Mouse (Mus musculus) embryonic facial prominence, embryonic 10.5 days (tissue): ENCODE data around the gene Plekha3. TPM values are rescaled to one million over a fixed set of nuclear protein-coding genes. Genes with fewer than 3 reads are reported as not detected.

Source experiments
- DNase-seq: peaks from one replicate; pipeline ENCODE4 v3.0.0-alpha.2; 2017; ENCODE audit warnings: low spot score
- H3K27ac ChIP-seq: fragments of 300-500 bp; sonication (generic); replicated peaks from 2 replicates; pipeline ENCODE4 v1.5.1; 2016; ENCODE audit warnings: mild to moderate bottlenecking
- H3K27me3 ChIP-seq: fragments of 300-500 bp; sonication (generic); replicated peaks from 2 replicates; pipeline ENCODE4 v1.6.1; 2016; ENCODE audit warnings: low read depth, mild to moderate bottlenecking; ENCODE audit not compliant: poor library complexity, severe bottlenecking
- H3K36me3 ChIP-seq: fragments of 300-500 bp; sonication (generic); replicated peaks from 2 replicates; pipeline ENCODE4 v1.6.1; 2016; ENCODE audit warnings: mild to moderate bottlenecking, moderate library complexity
- H3K4me1 ChIP-seq: fragments of 300-500 bp; sonication (generic); 2 replicates; pipeline ENCODE4 v1.6.1; 2016
- H3K4me3 ChIP-seq: fragments of 300-500 bp; sonication (generic); 2 replicates; pipeline ENCODE4 v1.5.1; 2016; ENCODE audit warnings: mild to moderate bottlenecking, moderate library complexity
- H3K9me3 ChIP-seq: fragments of 300-500 bp; sonication (generic); 2 replicates; pipeline ENCODE4 v1.6.1; 2016; ENCODE audit warnings: mild to moderate bottlenecking
- WGBS: fragments of 180-500 bp; shearing (Covaris S2); methylation state at CpG from one replicate; pipeline ENCODE4 v1.1.7; 2016; 5-methylcytosine and 5-hydroxymethylcytosine counted together
- polyA plus RNA-seq: library from polyadenylated mRNA; unstranded; fragments of >200 nt; fragmentation: Nextera tagmentation; extraction: Ambion mirVana; gene quantifications from 2 replicates; pipeline ENCODE4 v1.2.1, GENCODE M21; 2016

Gene Plekha3
- polyA plus RNA-seq = 12.0 TPM in 2 replicates

GRCm38 (mm10) chr2:76674725-76675427, at the start of gene Plekha3:
Gene Plekha3, plus strand, starts transcription at chr2:76675281.
- no peaks in the 10 kb centered on the region for H3K27me3 ChIP-seq
- no peaks in the 10 kb centered on the region for H3K9me3 ChIP-seq
- H3K36me3 ChIP-seq = peaks cover 22% of the 10 kb centered on the region
- H3K4me1 ChIP-seq = peaks cover 40% of the 10 kb centered on the region
- H3K4me3 ChIP-seq = peak within 1 kb of the TSS; percentile 93
- 4% methylated on average over 52 of the region's 52 CpGs for WGBS
- peak within 1 kb of the TSS; percentile 91 for H3K27ac ChIP-seq
- peak; percentile 89 for DNase-seq

- 95% methylated on average over 12 of the region's 12 CpGs for WGBS
- no peaks in the 10 kb centered on the region for H3K4me1 ChIP-seq
- H3K4me3 ChIP-seq = no peak overlapping the region
- H3K27ac ChIP-seq = no peak overlapping the region
- no peak for DNase-seq
- H3K9me3 ChIP-seq = peaks cover 13% of the 10 kb centered on the region
- peaks cover 99% of the 10 kb centered on the region for H3K36me3 ChIP-seq
- H3K27me3 ChIP-seq = no peaks in the 10 kb centered on the region
These were observed 44.8 kb upstream of the Plekha3 start for GRCm38 (mm10) chr2:76630293-76630692.

GRCm38 (mm10) chr2:76631600-76631999, 43.5 kb upstream of the Plekha3 start:
- Histone ChIP-seq H3K4me3 (no peak overlapping the region), H3K9me3 (peaks cover 3% of the 10 kb centered on the region; the same call in 1 of the 2 replicates), H3K4me1 (no peaks in the 10 kb centered on the region), H3K27me3 (no peaks in the 10 kb centered on the region), H3K36me3 (peaks cover 99% of the 10 kb centered on the region), H3K27ac (no peak overlapping the region)
- DNase-seq = no peak
- WGBS = 93% methylated on average over 4 of the region's 4 CpGs

- H3K27ac ChIP-seq = no peak overlapping the region
- 95% methylated on average over 2 of the region's 2 CpGs for WGBS
- H3K4me3 ChIP-seq = no peak overlapping the region
- no peak for DNase-seq
- no peaks in the 10 kb centered on the region for H3K27me3 ChIP-seq
- peaks cover 97% of the 10 kb centered on the region for H3K36me3 ChIP-seq
- no peaks in the 10 kb centered on the region for H3K9me3 ChIP-seq
- H3K4me1 ChIP-seq = no peaks in the 10 kb centered on the region
These were observed 35.4 kb upstream of the Plekha3 start for GRCm38 (mm10) chr2:76639637-76640036.

- H3K27ac ChIP-seq = no peak overlapping the region
- no peaks in the 10 kb centered on the region for H3K9me3 ChIP-seq
- peaks cover 20% of the 10 kb centered on the region for H3K4me1 ChIP-seq
- DNase-seq = no peak
- no peak overlapping the region for H3K4me3 ChIP-seq
- H3K27me3 ChIP-seq = no peaks in the 10 kb centered on the region
- peaks cover 65% of the 10 kb centered on the region for H3K36me3 ChIP-seq
These were observed 31.3 kb upstream of the Plekha3 start for GRCm38 (mm10) chr2:76643801-76644200.

- H3K27me3 ChIP-seq = no peaks in the 10 kb centered on the region
- H3K27ac ChIP-seq = peak overlapping the region; percentile 95
- peak; percentile 79 for DNase-seq
- under 1% methylated on average over 32 of the region's 32 CpGs for WGBS
- H3K4me1 ChIP-seq = peaks cover 23% of the 10 kb centered on the region
- H3K4me3 ChIP-seq = peak overlapping the region; percentile 80
- peaks cover 28% of the 10 kb centered on the region for H3K36me3 ChIP-seq
- H3K9me3 ChIP-seq = no peaks in the 10 kb centered on the region
These were observed 27.6 kb upstream of the Plekha3 start for GRCm38 (mm10) chr2:76647441-76647869.

- peaks cover 23% of the 10 kb centered on the region for H3K36me3 ChIP-seq
- peak within 1 kb of the TSS; percentile 80 for H3K4me3 ChIP-seq
- H3K27me3 ChIP-seq = no peaks in the 10 kb centered on the region
- DNase-seq = peak; percentile 100
- no peaks in the 10 kb centered on the region for H3K9me3 ChIP-seq
- peak within 1 kb of the TSS; percentile 95 for H3K27ac ChIP-seq
- peaks cover 23% of the 10 kb centered on the region for H3K4me1 ChIP-seq
- under 1% methylated on average over 42 of the region's 42 CpGs for WGBS
These were observed 27.1 kb upstream of the Plekha3 start, which contains the start of the genes Prkra and Pjvk for GRCm38 (mm10) chr2:76647883-76648570. Gene Prkra, minus strand, starts transcription at chr2:76648015. Gene Pjvk, plus strand, starts transcription at chr2:76648476.

- H3K27ac ChIP-seq = peak overlapping the region; percentile 95
- no peaks in the 10 kb centered on the region for H3K9me3 ChIP-seq
- no peaks in the 10 kb centered on the region for H3K27me3 ChIP-seq
- H3K4me1 ChIP-seq = peaks cover 23% of the 10 kb centered on the region
- peak overlapping the region; percentile 80 for H3K4me3 ChIP-seq
- WGBS = 29% methylated on average over 13 of the region's 13 CpGs
- no peak for DNase-seq
- peaks cover 17% of the 10 kb centered on the region for H3K36me3 ChIP-seq
These were observed 26.4 kb upstream of the Plekha3 start for GRCm38 (mm10) chr2:76648666-76649141.

- no peaks in the 10 kb centered on the region for H3K9me3 ChIP-seq
- H3K4me3 ChIP-seq = no peak overlapping the region
- DNase-seq = no peak
- H3K4me1 ChIP-seq = peaks cover 8% of the 10 kb centered on the region
- 93% methylated on average over 4 of the region's 4 CpGs for WGBS
- H3K27ac ChIP-seq = no peak overlapping the region
- H3K36me3 ChIP-seq = no peaks in the 10 kb centered on the region
- no peaks in the 10 kb centered on the region for H3K27me3 ChIP-seq
These were observed 22.0 kb upstream of the Plekha3 start for GRCm38 (mm10) chr2:76653070-76653469.

- Histone ChIP-seq H3K27ac (no peak overlapping the region), H3K9me3 (no peaks in the 10 kb centered on the region), H3K36me3 (no peaks in the 10 kb centered on the region), H3K27me3 (no peaks in the 10 kb centered on the region), H3K4me1 (no peaks in the 10 kb centered on the region), H3K4me3 (no peak overlapping the region)
- DNase-seq = no peak
- WGBS = 87% methylated on average over 5 of the region's 5 CpGs
These were observed 20.4 kb upstream of the Plekha3 start for GRCm38 (mm10) chr2:76654646-76655045.

GRCm38 (mm10) chr2:76655444-76655843, 19.6 kb upstream of the Plekha3 start:
- no peaks in the 10 kb centered on the region for H3K36me3 ChIP-seq
- H3K4me1 ChIP-seq = no peaks in the 10 kb centered on the region
- no peaks in the 10 kb centered on the region for H3K27me3 ChIP-seq
- no peak overlapping the region for H3K27ac ChIP-seq
- no peak for DNase-seq
- 81% methylated on average over 3 of the region's 3 CpGs for WGBS
- no peak overlapping the region for H3K4me3 ChIP-seq
- H3K9me3 ChIP-seq = no peaks in the 10 kb centered on the region

GRCm38 (mm10) chr2:76655982-76656381, 19.1 kb upstream of the Plekha3 start:
- H3K27me3 ChIP-seq = no peaks in the 10 kb centered on the region
- WGBS = 10% methylated on average over 1 of the region's 1 CpGs
- no peaks in the 10 kb centered on the region for H3K4me1 ChIP-seq
- H3K9me3 ChIP-seq = no peaks in the 10 kb centered on the region
- H3K36me3 ChIP-seq = no peaks in the 10 kb centered on the region
- H3K27ac ChIP-seq = no peak overlapping the region
- no peak for DNase-seq
- H3K4me3 ChIP-seq = no peak overlapping the region

- DNase-seq = no peak
- Histone ChIP-seq H3K9me3 (no peaks in the 10 kb centered on the region), H3K27me3 (no peaks in the 10 kb centered on the region), H3K4me1 (no peaks in the 10 kb centered on the region), H3K4me3 (no peak overlapping the region), H3K36me3 (peaks cover 22% of the 10 kb centered on the region), H3K27ac (no peak overlapping the region)
- 82% methylated on average over 13 of the region's 13 CpGs for WGBS
These were observed 16.5 kb upstream of the Plekha3 start for GRCm38 (mm10) chr2:76658551-76658950.
